Mouse (Mus musculus): ENCODE measurements around the gene Tbrg1.

DNA sequence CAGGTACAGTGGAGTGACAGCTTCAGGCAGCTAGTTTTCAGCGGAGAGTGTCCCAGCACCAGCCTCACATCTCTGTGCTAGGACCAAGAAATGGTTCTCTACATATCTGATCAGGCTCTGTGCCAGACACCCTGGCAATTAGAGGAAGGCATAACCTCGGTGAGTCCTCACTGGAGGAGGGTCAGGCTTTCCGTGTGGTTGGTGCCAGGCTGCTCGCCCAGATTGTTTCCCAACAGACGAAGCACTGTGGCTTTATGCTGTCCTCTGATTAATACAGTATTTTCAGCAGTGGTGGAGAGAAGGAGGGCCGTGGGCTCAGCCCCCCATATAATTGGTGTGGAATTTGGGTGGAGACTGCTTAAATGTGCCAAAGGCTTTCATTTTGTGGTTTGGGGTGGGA lies 12.0 kb upstream of the Tbrg1 start, which contains the start of gene Panx3:
- TF ChIP-seq POLR2A (IDR thresholded peaks at IDR 0.05; ENCODE audit: insufficient read depth, low read depth, low read length) (no peak), CTCF (IDR thresholded peaks at IDR 0.05) (no peak)

Data from heart, adult 2 months (tissue).